Mouse (Mus musculus) heart, postnatal 0 days (tissue): ENCODE measurements around the gene Slc7a6os. TPM values are rescaled to one million over a fixed set of nuclear protein-coding genes. Genes with fewer than 3 reads are reported as not detected.

Experiments used
- ATAC-seq: fragments of 200-750 bp; cut with Nextera tagmentation; 2 replicates; pipeline ENCODE4 v1.8.0; 2017; ENCODE audit warnings: low read depth, moderate number of reproducible peaks, moderate library complexity; ENCODE audit not compliant: insufficient read depth
- DNase-seq: peaks from one replicate; pipeline ENCODE4 v3.0.0-alpha.2; 2016; ENCODE audit warnings: low spot score
- H3K27ac ChIP-seq: fragments of 300-500 bp; sonication (generic); 2 replicates; pipeline ENCODE4 v1.5.1; 2014; ENCODE audit warnings: low read depth, mild to moderate bottlenecking
- H3K27me3 ChIP-seq: fragments of 300-500 bp; sonication (generic); 2 replicates; pipeline ENCODE4 v1.6.1; 2014; ENCODE audit warnings: low read length, mixed read lengths; ENCODE audit not compliant: control insufficient read depth, insufficient read depth
- H3K36me3 ChIP-seq: fragments of 300-500 bp; sonication (generic); replicated peaks from 2 replicates; pipeline ENCODE4 v1.6.1; 2014; ENCODE audit warnings: low read length, mixed read lengths; ENCODE audit not compliant: control insufficient read depth, insufficient read depth
- H3K4me1 ChIP-seq: fragments of 300-500 bp; sonication (generic); 2 replicates; pipeline ENCODE4 v1.6.1; 2014; ENCODE audit warnings: antibody characterized with exemption; ENCODE audit not compliant: control insufficient read depth, insufficient read depth
- H3K4me2 ChIP-seq: fragments of 300-500 bp; sonication (generic); 2 replicates; pipeline ENCODE4 v1.6.1; 2014; ENCODE audit warnings: low read depth, mild to moderate bottlenecking, low read length, moderate library complexity
- H3K4me3 ChIP-seq: fragments of 300-500 bp; sonication (generic); 2 replicates; pipeline ENCODE4 v1.5.1; 2014; ENCODE audit warnings: low read depth, low read length
- H3K9ac ChIP-seq: fragments of 300-500 bp; sonication (generic); replicated peaks from 2 replicates; pipeline ENCODE4 v1.6.1; 2014; ENCODE audit warnings: low read depth, low read length, mixed read lengths
- H3K9me3 ChIP-seq: fragments of 300-500 bp; sonication (generic); replicated peaks from 2 replicates; pipeline ENCODE4 v1.6.1; 2016; ENCODE audit warnings: low read length; ENCODE audit not compliant: control insufficient read depth
- CTCF ChIP-seq: IDR thresholded peaks from 2 replicates; pipeline ENCODE4 v1.5.1; 2016; ENCODE audit warnings: antibody characterized with exemption, control low read depth, low read depth
- EP300 ChIP-seq: IDR thresholded peaks from 2 replicates; pipeline ENCODE4 v1.6.1; 2016; ENCODE audit warnings: antibody characterized with exemption, low read depth
- whole genome bisulfite sequencing: fragments of 180-500 bp; shearing (Covaris S2); extraction: QIAGEN DNeasy Blood & Tissue Kit; methylation state at CpG from one replicate; pipeline ENCODE4 v1.1.7; 2014; 5-methylcytosine and 5-hydroxymethylcytosine counted together
- polyA plus RNA-seq: library from polyadenylated mRNA; unstranded; fragments of >200 nt; fragmentation: Nextera tagmentation; extraction: Ambion mirVana; gene quantifications from 2 replicates; pipeline ENCODE4 v1.2.1, GENCODE M21; 2015
- total RNA-seq: library from RNA; depleted of rRNA; stranded (reverse); fragments of >200 nt; gene quantifications from 2 replicates; pipeline ENCODE4 v1.2.3, GENCODE M21; 2014; ENCODE audit warnings: low replicate concordance

The Slc7a6os gene
- total and polyA plus RNA-seq, 2 experiments from 2014 or later = 13.5 to 22.4 TPM

GRCm38 (mm10) chr8:106191639-106192038, 19.1 kb downstream of the Slc7a6os start:
- DNase-seq (no peak), ATAC-seq (no peak)
- Histone ChIP-seq H3K4me1 (no peaks in the 10 kb centered on the region), H3K9ac (no peak overlapping the region), H3K36me3 (peaks cover 38% of the 10 kb centered on the region), H3K4me3 (no peak overlapping the region), H3K27ac (no peak overlapping the region), H3K9me3 (no peaks in the 10 kb centered on the region), H3K4me2 (no peak overlapping the region), H3K27me3 (no peaks in the 10 kb centered on the region)
- 59% methylated on average over 5 of the region's 5 CpGs for WGBS
- TF ChIP-seq CTCF = no peak
- TF ChIP-seq EP300 = no peak

DNA sequence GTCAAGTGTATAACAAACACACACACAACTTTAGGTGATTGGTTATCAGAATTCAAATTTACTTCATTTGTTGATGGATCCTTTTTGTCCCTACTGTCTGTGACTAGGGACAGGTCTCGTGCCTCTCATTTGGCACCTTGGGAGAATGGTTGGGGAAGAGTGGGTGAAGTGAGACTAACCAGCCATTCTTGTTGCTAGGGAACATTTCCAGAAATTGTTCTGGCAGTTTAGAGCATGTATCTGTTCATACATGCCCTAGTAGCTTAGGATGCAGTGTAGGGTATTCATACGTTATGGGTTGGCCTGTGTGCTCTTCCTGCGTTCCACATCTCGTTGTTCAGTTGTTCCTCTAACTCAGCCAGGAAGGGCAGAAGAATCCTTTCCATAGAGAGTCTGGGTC, 21.6 kb downstream of the Slc7a6os start:
- no peak overlapping the region for H3K27ac ChIP-seq
- H3K9ac ChIP-seq = no peak overlapping the region
- no peak for ATAC-seq
- no peak overlapping the region for H3K4me2 ChIP-seq
- TF ChIP-seq CTCF = no peak
- no peak for TF ChIP-seq EP300
- no peak overlapping the region for H3K4me3 ChIP-seq
- no peak for DNase-seq
- no peaks in the 10 kb centered on the region for H3K9me3 ChIP-seq
- H3K36me3 ChIP-seq = peaks cover 16% of the 10 kb centered on the region
- H3K4me1 ChIP-seq = no peaks in the 10 kb centered on the region
- no peaks in the 10 kb centered on the region for H3K27me3 ChIP-seq
- 93% methylated on average over 4 of the region's 4 CpGs for WGBS

DNA sequence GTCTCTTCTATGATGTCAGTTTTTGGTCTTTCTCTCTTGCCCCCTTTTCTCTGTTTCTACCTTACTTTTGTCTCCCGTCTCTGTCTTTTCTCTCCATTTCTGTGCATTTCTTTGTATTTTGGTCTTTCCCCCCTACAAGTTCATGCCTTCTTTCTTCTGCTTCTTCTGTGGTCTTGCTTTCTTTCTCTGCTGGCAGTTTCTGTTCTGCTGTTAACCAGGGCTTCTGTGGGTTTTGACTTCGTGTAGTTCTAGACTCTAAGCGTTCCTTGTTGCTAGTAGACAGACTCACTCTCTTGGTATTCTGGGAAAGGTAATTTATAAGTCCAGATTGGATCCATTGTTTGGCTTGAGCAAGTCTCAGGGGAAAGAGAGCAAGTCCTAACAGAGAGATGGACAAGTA, 24.3 kb downstream of the Slc7a6os start:
- TF ChIP-seq CTCF (no peak), EP300 (no peak)
- no peaks in the 10 kb centered on the region for H3K27me3 ChIP-seq
- no peak overlapping the region for H3K4me3 ChIP-seq
- no peak overlapping the region for H3K4me2 ChIP-seq
- WGBS = 83% methylated on average over 3 of the region's 3 CpGs
- H3K9me3 ChIP-seq = no peaks in the 10 kb centered on the region
- DNase-seq (no peak), ATAC-seq (no peak)
- H3K36me3 ChIP-seq = no peaks in the 10 kb centered on the region; the same call in 1 of the 2 replicates
- H3K9ac ChIP-seq = no peak overlapping the region
- no peak overlapping the region for H3K27ac ChIP-seq
- H3K4me1 ChIP-seq = no peaks in the 10 kb centered on the region

- ATAC-seq (no peak), DNase-seq (no peak)
- Histone ChIP-seq H3K9ac (no peak overlapping the region), H3K27ac (no peak overlapping the region), H3K4me3 (no peak overlapping the region), H3K4me1 (no peaks in the 10 kb centered on the region), H3K4me2 (no peak overlapping the region), H3K9me3 (no peaks in the 10 kb centered on the region), H3K27me3 (no peaks in the 10 kb centered on the region), H3K36me3 (no peaks in the 10 kb centered on the region; the same call in 1 of the 2 replicates)
- 88% methylated on average over 8 of the region's 8 CpGs for WGBS
- TF ChIP-seq CTCF = no peak
- TF ChIP-seq EP300 = no peak
Observed at GRCm38 (mm10) chr8:106185628-106186270, 25.0 kb downstream of the Slc7a6os start.

- ATAC-seq (no peak), DNase-seq (no peak)
- no peak for TF ChIP-seq CTCF
- 69% methylated on average over 2 of the region's 2 CpGs for WGBS
- Histone ChIP-seq H3K4me2 (no peak overlapping the region), H3K27me3 (no peaks in the 10 kb centered on the region), H3K9ac (no peak overlapping the region), H3K9me3 (no peaks in the 10 kb centered on the region), H3K27ac (no peak overlapping the region), H3K4me1 (no peaks in the 10 kb centered on the region), H3K4me3 (no peak overlapping the region), H3K36me3 (no peaks in the 10 kb centered on the region)
Observed at GRCm38 (mm10) chr8:106178428-106178827, 32.3 kb downstream of the Slc7a6os start.

DNA sequence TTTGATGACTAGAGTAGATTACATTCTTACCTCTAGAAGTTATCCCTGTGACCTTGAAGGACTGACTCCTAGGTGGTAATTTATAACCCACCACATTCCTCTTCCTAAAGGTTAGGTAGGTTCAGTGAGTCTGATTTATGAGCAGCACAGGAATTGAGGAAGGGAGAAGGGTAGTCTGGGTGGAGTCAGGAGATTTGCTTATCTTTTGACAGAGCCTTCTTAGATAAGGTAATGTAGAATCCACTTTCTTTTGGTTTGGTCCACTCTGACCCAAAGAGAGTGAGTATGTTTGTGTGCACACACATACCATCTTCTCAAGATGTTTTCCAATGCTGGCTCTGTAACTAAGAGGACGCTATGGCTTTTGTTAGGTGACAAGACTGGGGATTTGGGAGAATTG, 33.1 kb downstream of the Slc7a6os start:
- no peak for ATAC-seq
- Histone ChIP-seq H3K36me3 (no peaks in the 10 kb centered on the region), H3K4me3 (no peak overlapping the region), H3K9ac (no peak overlapping the region), H3K27me3 (no peaks in the 10 kb centered on the region), H3K9me3 (no peaks in the 10 kb centered on the region), H3K4me1 (no peaks in the 10 kb centered on the region), H3K27ac (no peak overlapping the region), H3K4me2 (no peak overlapping the region)
- 75% methylated on average over 1 of the region's 1 CpGs for WGBS
- DNase-seq = no peak
- TF ChIP-seq CTCF (no peak), EP300 (no peak)
